Mouse (Mus musculus) MEL (cell line): ENCODE measurements around the gene Gm49450. TPM values are rescaled to one million over a fixed set of nuclear protein-coding genes. Genes with fewer than 3 reads are reported as not detected.

Experiments used
- DNase-seq: peaks from one replicate; pipeline ENCODE4 v3.0.0; 2011; ENCODE audit warnings: low read depth, low spot score
- H3K27ac ChIP-seq: 2 replicates; pipeline ENCODE4 v1.5.1; 2012; ENCODE audit warnings: low read depth, mild to moderate bottlenecking, control low read depth, low read length, moderate library complexity; ENCODE audit not compliant: control insufficient read depth
- H3K27me3 ChIP-seq, 2 experiments: fragments of 150-350 bp in 1 of 2; sonication (generic) in 1 of 2; 2 replicates each; pipeline ENCODE4 v1.6.1; 2012; ENCODE audit warnings: low read length in 2 of 2, mild to moderate bottlenecking in 2 of 2, improper control_type of control experiment in 1 of 2, moderate library complexity in 1 of 2; ENCODE audit not compliant: insufficient read depth in 2 of 2, control insufficient read depth in 1 of 2
- H3K36me3 ChIP-seq, 2 experiments: 2 replicates each; pipeline ENCODE4 v1.6.1; 2012 to 2014; ENCODE audit warnings: low read length in 2 of 2, improper control_type of control experiment in 1 of 2, inconsistent platforms in 1 of 2, mild to moderate bottlenecking in 1 of 2; ENCODE audit not compliant: insufficient read depth in 2 of 2, control insufficient read depth in 1 of 2
- H3K4me1 ChIP-seq, 2 experiments: fragments of 150-350 bp in 1 of 2; sonication (generic) in 1 of 2; 2 replicates each; pipeline ENCODE4 v1.6.1; 2012; ENCODE audit warnings: low read length in 2 of 2, improper control_type of control experiment in 1 of 2, mild to moderate bottlenecking in 1 of 2; ENCODE audit not compliant: insufficient read depth in 2 of 2, control insufficient read depth in 1 of 2
- H3K4me3 ChIP-seq, 2 experiments: fragments of 150-350 bp in 1 of 2; sonication (generic) in 1 of 2; 2 replicates each; pipeline ENCODE4 v1.5.1; 2012; ENCODE audit warnings: low read depth in 2 of 2, low read length in 2 of 2, mild to moderate bottlenecking in 2 of 2, moderate library complexity in 2 of 2, control low read depth in 1 of 2, improper control_type of control experiment in 1 of 2; ENCODE audit not compliant: control insufficient read depth in 1 of 2, insufficient read depth in 1 of 2
- H3K79me2 ChIP-seq: 2 replicates; pipeline ENCODE4 v1.6.1; 2012; ENCODE audit warnings: mild to moderate bottlenecking, low read length, moderate library complexity; ENCODE audit not compliant: control insufficient read depth, poor library complexity, insufficient read depth
- H3K9ac ChIP-seq: 2 replicates; pipeline ENCODE4 v1.6.1; 2012; ENCODE audit warnings: low read depth, mild to moderate bottlenecking, control low read depth, low read length, moderate library complexity; ENCODE audit not compliant: control insufficient read depth, poor library complexity, severe bottlenecking
- H3K9me3 ChIP-seq: fragments of 150-350 bp; sonication (generic); replicated peaks from 2 replicates; pipeline ENCODE4 v1.6.1; 2012; ENCODE audit warnings: mild to moderate bottlenecking, low read length, improper control_type of control experiment, moderate library complexity; ENCODE audit not compliant: insufficient read depth
- BHLHE40 ChIP-seq: IDR thresholded peaks from 2 replicates; pipeline ENCODE4 v1.6.1; 2012; ENCODE audit warnings: low read depth, mild to moderate bottlenecking, inconsistent platforms, low read length, improper control_type of control experiment, borderline replicate concordance
- CHD1 ChIP-seq: IDR thresholded peaks from 2 replicates; pipeline ENCODE4 v1.6.1; 2012; ENCODE audit warnings: low read depth, mild to moderate bottlenecking, inconsistent platforms, low read length, improper control_type of control experiment
- CTCF ChIP-seq, 3 experiments: IDR thresholded peaks in 2 of 3; conservative IDR thresholded peaks in 1 of 3; 2 replicates each; pipeline ENCODE4 v1.5.1; 2011 to 2012; ENCODE audit warnings: low read length in 3 of 3, low read depth in 2 of 3, mild to moderate bottlenecking in 2 of 3, improper control_type of control experiment in 1 of 3, inconsistent platforms in 1 of 3, mixed read lengths in 1 of 3, moderate library complexity in 1 of 3; ENCODE audit not compliant: control insufficient read depth in 1 of 3, insufficient read depth in 1 of 3, poor library complexity in 1 of 3, severe bottlenecking in 1 of 3
- ETS1 ChIP-seq: IDR thresholded peaks from 2 replicates; pipeline ENCODE4 v1.6.1; 2012; ENCODE audit warnings: low read depth, mild to moderate bottlenecking, inconsistent platforms, low read length, improper control_type of control experiment, moderate library complexity
- JUND ChIP-seq: IDR thresholded peaks from 2 replicates; pipeline ENCODE4 v1.6.1; 2011; ENCODE audit warnings: low read depth, mild to moderate bottlenecking, improper control_type of control experiment, low read length
- KAT2A ChIP-seq: conservative IDR thresholded peaks from 2 replicates; pipeline ENCODE4 v1.6.1; 2012; ENCODE audit warnings: low read depth, low read length, improper control_type of control experiment, inconsistent platforms
- MAX ChIP-seq: IDR thresholded peaks from 2 replicates; pipeline ENCODE4 v1.6.1; 2011; ENCODE audit warnings: low read length, improper control_type of control experiment
- MXI1 ChIP-seq: IDR thresholded peaks from 2 replicates; pipeline ENCODE4 v1.6.1; 2011; ENCODE audit warnings: mild to moderate bottlenecking, low read depth, low read length, improper control_type of control experiment
- MYB ChIP-seq: IDR thresholded peaks from 2 replicates; pipeline ENCODE4 v1.6.1; 2011; ENCODE audit warnings: mild to moderate bottlenecking, low read depth, low read length, improper control_type of control experiment
- MYC ChIP-seq: IDR thresholded peaks from 2 replicates; pipeline ENCODE4 v1.6.1; 2011; ENCODE audit warnings: low read depth, mild to moderate bottlenecking, low read length, improper control_type of control experiment, moderate library complexity
- RAD21 ChIP-seq: IDR thresholded peaks from 2 replicates; pipeline ENCODE4 v1.6.1; 2011; ENCODE audit warnings: mild to moderate bottlenecking, low read depth, low read length, improper control_type of control experiment
- RCOR1 ChIP-seq: IDR thresholded peaks from 2 replicates; pipeline ENCODE4 v1.6.1; 2012; ENCODE audit warnings: low read depth, mild to moderate bottlenecking, inconsistent platforms, low read length, improper control_type of control experiment
- TBP ChIP-seq: IDR thresholded peaks from 2 replicates; pipeline ENCODE4 v1.8.0; 2011; ENCODE audit warnings: low read depth, low read length, improper control_type of control experiment
- ZKSCAN1 ChIP-seq: IDR thresholded peaks from 2 replicates; pipeline ENCODE4 v1.6.1; 2012; ENCODE audit warnings: low read depth, mild to moderate bottlenecking, inconsistent platforms, low read length, improper control_type of control experiment, moderate library complexity
- polyA plus RNA-seq, 2 experiments: library from polyadenylated mRNA; stranded (reverse) in 1 of 2; unstranded in 1 of 2; fragments of >175 nt in 1 of 2; fragments of >200 nt in 1 of 2; gene quantifications; 2 replicates each; pipeline versions ENCODE4 v1.2.1 to v1.2.4; 2012; ENCODE audit warnings: low replicate concordance in 2 of 2, low read depth in 1 of 2; ENCODE audit not compliant: insufficient read length in 2 of 2, insufficient read depth in 1 of 2, missing spikeins in 1 of 2
- total RNA-seq: library from RNA; depleted of rRNA; stranded (reverse); fragments of 300-350 nt; gene quantifications from 2 replicates; pipeline ENCODE4 v1.2.3, GENCODE M21; 2012

The Gm49450 gene
- total and polyA plus RNA-seq, 3 experiments, result not detected

GRCm38 (mm10) chr15:98897495-98897894 lies 55.9 kb downstream of the Gm49450 start:
- Histone ChIP-seq H3K4me3 (no peak overlapping the region), H3K27ac (no peak overlapping the region), H3K36me3 (no peaks in the 10 kb centered on the region), H3K9me3 (no peaks in the 10 kb centered on the region), H3K27me3 (peaks cover 0 to 3% of the 10 kb centered on the region in 2 experiments; a peak in 2 of 4 replicates), H3K9ac (no peak overlapping the region), H3K79me2 (no peaks in the 10 kb centered on the region), H3K4me1 (no peaks in the 10 kb centered on the region)
- TF ChIP-seq TBP (no peak), BHLHE40 (no peak), JUND (no peak), MAX (no peak), MXI1 (no peak), ETS1 (no peak)
- no peak for DNase-seq

- no peak overlapping the region for H3K9ac ChIP-seq
- peaks cover 0 to 4% of the 10 kb centered on the region in 2 experiments; a peak in 2 of 4 replicates for H3K36me3 ChIP-seq
- no peak for DNase-seq
- no peak overlapping the region for H3K27ac ChIP-seq
- H3K9me3 ChIP-seq, result no peaks in the 10 kb centered on the region
- H3K79me2 ChIP-seq, result no peaks in the 10 kb centered on the region
- no peak for TF ChIP-seq KAT2A
- TF ChIP-seq MYC, result no peak
- TF ChIP-seq CHD1, result no peak
- no peak for TF ChIP-seq ZKSCAN1
- TF ChIP-seq RCOR1, result no peak
- TF ChIP-seq MYB, result no peak
- TF ChIP-seq CTCF (IDR thresholded peaks at IDR 0.05 in 2 of 3, conservative IDR thresholded peaks at IDR 0.05 in 1 of 3; ENCODE audit: control insufficient read depth in 1 of 3, insufficient read depth in 1 of 3, low read depth in 2 of 3, low read length in 3 of 3, poor library complexity in 1 of 3, severe bottlenecking in 1 of 3), result no peak
- TF ChIP-seq RAD21, result no peak
- no peak for TF ChIP-seq TBP
- H3K4me3 ChIP-seq, result no peak overlapping the region
- H3K27me3 ChIP-seq, result peaks cover 0 to 3% of the 10 kb centered on the region in 2 experiments; a peak in 2 of 4 replicates
- peaks cover 0 to 7% of the 10 kb centered on the region in 2 experiments; a peak in 2 of 4 replicates for H3K4me1 ChIP-seq
Measured at GRCm38 (mm10) chr15:98895635-98896589, 57.4 kb downstream of the Gm49450 start.
